Mouse (Mus musculus) embryonic facial prominence, embryonic 12.5 days (tissue): ENCODE measurements around the gene Defa17. TPM values are rescaled to one million over a fixed set of nuclear protein-coding genes. Genes with fewer than 3 reads are reported as not detected.
"Not testable (repeated sequence)": the region's sequence is repeated elsewhere in the genome, so short reads cannot be mapped to it uniquely, and the experiment has no call there.

Experiments
- ATAC-seq: fragments of 200-750 bp; cut with Nextera tagmentation; 2 replicates; pipeline ENCODE4 v1.8.0; 2017; ENCODE audit not compliant: insufficient number of reproducible peaks, insufficient read depth, low FRiP score, low TSS enrichment
- H3K27ac ChIP-seq: fragments of 300-500 bp; sonication (generic); 2 replicates; pipeline ENCODE4 v1.5.1; 2016; ENCODE audit warnings: mild to moderate bottlenecking
- H3K27me3 ChIP-seq: fragments of 300-500 bp; sonication (generic); 2 replicates; pipeline ENCODE4 v1.6.1; 2016; ENCODE audit warnings: mild to moderate bottlenecking, moderate library complexity
- H3K36me3 ChIP-seq: fragments of 300-500 bp; sonication (generic); 2 replicates; pipeline ENCODE4 v1.6.1; 2016; ENCODE audit warnings: mild to moderate bottlenecking
- H3K4me1 ChIP-seq: fragments of 300-500 bp; sonication (generic); 2 replicates; pipeline ENCODE4 v1.6.1; 2016
- H3K4me2 ChIP-seq: fragments of 300-500 bp; sonication (generic); replicated peaks from 2 replicates; pipeline ENCODE4 v1.6.1; 2016; ENCODE audit warnings: mild to moderate bottlenecking, moderate library complexity
- H3K4me3 ChIP-seq: fragments of 300-500 bp; sonication (generic); 2 replicates; pipeline ENCODE4 v1.5.1; 2016; ENCODE audit warnings: mild to moderate bottlenecking
- H3K9ac ChIP-seq: fragments of 300-500 bp; sonication (generic); 2 replicates; pipeline ENCODE4 v1.6.1; 2016; ENCODE audit warnings: mild to moderate bottlenecking, moderate library complexity
- H3K9me3 ChIP-seq: fragments of 300-500 bp; sonication (generic); 2 replicates; pipeline ENCODE4 v1.6.1; 2016; ENCODE audit warnings: mild to moderate bottlenecking, moderate library complexity
- WGBS: fragments of 180-500 bp; shearing (Covaris S2); methylation state at CpG from one replicate; pipeline ENCODE4 v1.1.7; 2016; 5-methylcytosine and 5-hydroxymethylcytosine counted together
- polyA plus RNA-seq: library from polyadenylated mRNA; unstranded; fragments of >200 nt; fragmentation: Nextera tagmentation; extraction: Ambion mirVana; gene quantifications from 2 replicates; pipeline ENCODE4 v1.2.1, GENCODE M21; 2016

The Defa17 gene
- not detected in 2 replicates for polyA plus RNA-seq

DNA sequence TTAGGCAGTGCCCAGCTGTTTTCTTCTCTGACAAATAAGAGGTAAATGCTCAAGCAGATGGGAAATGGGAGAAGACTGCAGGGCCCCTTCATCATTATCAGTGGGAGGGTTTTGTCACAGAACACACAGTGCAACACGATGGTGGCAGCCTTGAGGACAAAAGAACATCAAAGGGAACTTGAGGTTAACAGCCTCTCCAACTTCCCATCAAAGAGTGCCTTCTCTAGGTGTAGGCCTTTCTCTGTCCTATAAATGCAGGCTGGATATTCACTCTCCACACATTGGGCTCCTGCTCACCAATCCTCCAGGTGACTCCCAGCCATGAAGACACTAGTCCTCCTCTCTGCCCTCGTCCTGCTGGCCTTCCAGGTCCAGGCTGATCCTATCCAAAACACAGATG lies at the start of gene Defa17:
Defa17 (plus strand) TSS at position 301 of the 400 bp plus-strand sequence.
- WGBS, result 100% methylated on average over 1 of the region's 2 CpGs
- H3K9me3 ChIP-seq, H3K9ac ChIP-seq, H3K27me3 ChIP-seq, H3K36me3 ChIP-seq, H3K4me3 ChIP-seq, H3K4me1 ChIP-seq, ATAC-seq, H3K4me2 ChIP-seq, H3K27ac ChIP-seq: not testable (repeated sequence)

DNA sequence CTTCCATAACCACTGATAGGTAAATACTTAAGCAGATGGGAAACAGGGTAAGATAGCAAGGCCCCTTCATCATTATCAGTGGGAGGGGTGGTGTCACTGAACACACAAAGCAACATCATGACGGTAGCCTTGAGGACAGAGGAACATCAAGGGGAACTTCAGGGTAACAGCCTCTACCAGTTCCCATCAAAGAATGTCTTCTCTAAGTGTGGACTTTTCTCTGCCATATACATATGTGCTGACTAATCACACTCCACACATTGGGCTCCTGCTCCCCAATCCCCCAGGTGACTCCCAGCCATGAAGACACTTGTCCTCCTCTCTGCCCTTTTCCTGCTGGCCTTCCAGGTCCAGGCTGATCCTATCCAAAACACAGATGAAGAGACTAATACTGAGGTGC lies 37.7 kb upstream of the Defa17 start, which contains the start of gene Defa26:
Defa26 (plus strand) TSS at position 301 of the 400 bp plus-strand sequence.
- not testable (repeated sequence) for H3K9me3 ChIP-seq, H3K36me3 ChIP-seq, H3K9ac ChIP-seq, H3K27me3 ChIP-seq, ATAC-seq, H3K4me3 ChIP-seq, H3K4me1 ChIP-seq, H3K4me2 ChIP-seq, H3K27ac ChIP-seq
- WGBS, result no CpG with 5 or more reads among the region's 1 CpGs

DNA sequence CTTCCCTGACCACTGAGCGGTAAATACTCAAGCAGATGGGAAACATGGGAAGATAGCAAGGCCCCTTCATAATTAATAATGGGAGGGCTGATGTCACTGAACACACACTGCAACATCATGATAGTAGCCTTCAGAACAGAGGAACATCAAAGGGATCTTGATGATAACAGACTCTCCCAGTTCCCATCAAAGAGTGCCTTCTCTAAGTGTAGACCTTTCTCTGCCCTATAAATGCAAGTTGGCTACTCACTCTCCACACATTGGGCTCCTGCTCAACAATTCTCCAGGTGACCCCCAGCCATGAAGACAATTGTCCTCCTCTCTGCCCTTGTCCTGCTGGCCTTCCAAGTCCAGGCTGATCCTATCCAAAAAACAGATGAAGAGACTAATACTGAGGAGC lies 9.9 kb downstream of the Defa17 start, which contains the start of gene Defa34:
Defa34 (plus strand) TSS at position 301 of the 400 bp plus-strand sequence.
- 78% methylated on average over 1 of the region's 1 CpGs for WGBS
- not testable (repeated sequence) for H3K36me3 ChIP-seq, H3K4me2 ChIP-seq

GRCm38 (mm10) chr8:21703545-21703944 lies 48.0 kb downstream of the Defa17 start, which contains the start of gene AY761184:
Gene AY761184 (minus strand): TSS chr8:21703645.
- not testable (repeated sequence) for H3K4me3 ChIP-seq, H3K4me2 ChIP-seq, H3K9ac ChIP-seq, H3K27me3 ChIP-seq, H3K4me1 ChIP-seq, H3K9me3 ChIP-seq, H3K27ac ChIP-seq, ATAC-seq, H3K36me3 ChIP-seq
- WGBS, result 75% methylated on average over 2 of the region's 2 CpGs

More for the DNA sequence above, 9.9 kb downstream of the Defa17 start, which contains the start of gene Defa34:
- H3K9me3 ChIP-seq, H3K4me1 ChIP-seq, ATAC-seq, H3K27ac ChIP-seq, H3K4me3 ChIP-seq, H3K27me3 ChIP-seq, H3K9ac ChIP-seq: not testable (repeated sequence)

Other genes starting within 250 kb of the Defa17 start
- not detected in 2 replicates for gene Defa36, start 228.4 kb upstream of the Defa17 start, polyA plus RNA-seq
- not detected in 2 replicates for gene Gm7849, start 199.2 kb upstream of the Defa17 start, polyA plus RNA-seq
- gene Defa20, start 146.5 kb upstream of the Defa17 start, polyA plus RNA-seq, result not detected in 2 replicates
- gene Defa32, start 126.7 kb upstream of the Defa17 start, polyA plus RNA-seq, result not detected in 2 replicates
- not detected in 2 replicates for gene Defa37, start 90.4 kb upstream of the Defa17 start, polyA plus RNA-seq
- not detected in 2 replicates for gene Defa28, start 72.8 kb upstream of the Defa17 start, polyA plus RNA-seq
- not detected in 2 replicates for gene Gm7861, start 61.3 kb upstream of the Defa17 start, polyA plus RNA-seq
- gene Defa26, start 37.6 kb upstream of the Defa17 start, polyA plus RNA-seq, result not detected in 2 replicates
- not detected in 2 replicates for gene Defa34, start 10.0 kb downstream of the Defa17 start, polyA plus RNA-seq
- not detected in 2 replicates for gene AY761184, start 47.9 kb downstream of the Defa17 start, polyA plus RNA-seq
- gene Defa24, start 78.7 kb downstream of the Defa17 start, polyA plus RNA-seq, result not detected in 2 replicates
- not detected in 2 replicates for gene Defb50, start 167.8 kb downstream of the Defa17 start, polyA plus RNA-seq
- not detected in 2 replicates for gene Defb2, start 184.1 kb downstream of the Defa17 start, polyA plus RNA-seq
- gene Defb10, start 203.1 kb downstream of the Defa17 start, polyA plus RNA-seq, result not detected in 2 replicates
- gene Defb9, start 229.6 kb downstream of the Defa17 start, polyA plus RNA-seq, result not detected in 2 replicates